ENCODE assay signal across 10 mouse cellular contexts in genomic region chr4:102421398-102421859, GRCm38 (mm10).
DNase-seq lines count a peak whose midpoint lies in the region; ATAC-seq lines count a peak whose summit lies in the region.
"Had no signal": no experiment of that assay in that cellular context is flagged by ENCODE, and none has a peak within 500 bp of the region (broad histone marks: within the 10 kb centered on the region; RNA-seq: fewer than 3 reads in every experiment).

No protein-coding gene starts in this region.

- H3K4me3 ChIP-seq in heart, embryonic 13.5 days, result no peak overlapping the region
- peak overlapping the region; percentile 30 for H3K4me3 ChIP-seq in forebrain, embryonic 14.5 days (ENCODE audit: low read depth, low read length)
- H3K4me3 ChIP-seq in midbrain, embryonic 13.5 days (replicated peaks), result peak overlapping the region; percentile 38

- H3K4me2 ChIP-seq in heart, embryonic 13.5 days, result peak overlapping the region; percentile 22; the same call in 1 of the 2 replicates
- H3K4me2 ChIP-seq in forebrain, embryonic 14.5 days (ENCODE audit: low read length), result peak overlapping the region; percentile 59
- H3K4me2 ChIP-seq in midbrain, embryonic 13.5 days (replicated peaks), result peak overlapping the region; percentile 57

- H3K27ac ChIP-seq in heart, embryonic 13.5 days (replicated peaks), result no peak overlapping the region
- peak overlapping the region; percentile 15; the same call in 1 of the 2 replicates for H3K27ac ChIP-seq in forebrain, embryonic 14.5 days (ENCODE audit: low read depth, low read length)
- peak overlapping the region; percentile 74 for H3K27ac ChIP-seq in midbrain, embryonic 13.5 days

- 69% methylated on average over 18 of the region's 18 CpGs for WGBS in heart, embryonic 13.5 days
- 23% methylated on average over 18 of the region's 18 CpGs for WGBS in forebrain, embryonic 14.5 days
- WGBS in midbrain, embryonic 13.5 days, result 25% methylated on average over 18 of the region's 18 CpGs

- H3K9ac ChIP-seq in heart, embryonic 13.5 days, result no peak overlapping the region; the same call in 1 of the 2 replicates
- H3K9ac ChIP-seq in forebrain, embryonic 14.5 days (ENCODE audit: low read length), result peak overlapping the region; percentile 52
- peak overlapping the region; percentile 59 for H3K9ac ChIP-seq in midbrain, embryonic 13.5 days (replicated peaks)

- no peaks in the 10 kb centered on the region; the same call in 1 of the 2 replicates for H3K36me3 ChIP-seq in heart, embryonic 13.5 days
- H3K36me3 ChIP-seq in forebrain, embryonic 14.5 days (ENCODE audit: control insufficient read depth, insufficient read depth, low read length), result no peaks in the 10 kb centered on the region
- H3K36me3 ChIP-seq in midbrain, embryonic 13.5 days, result no peaks in the 10 kb centered on the region

- ATAC-seq in heart, embryonic 13.5 days (ENCODE audit: extremely low read depth, insufficient number of reproducible peaks, low FRiP score, low TSS enrichment), result no peak
- ATAC-seq in forebrain, embryonic 14.5 days, result peak; percentile 57; the same call in 1 of the 2 replicates
- peak; percentile 77 for ATAC-seq in midbrain, embryonic 13.5 days

- H3K27me3 ChIP-seq in heart, embryonic 13.5 days (replicated peaks), result no peaks in the 10 kb centered on the region
- H3K27me3 ChIP-seq in forebrain, embryonic 14.5 days (replicated peaks; ENCODE audit: control insufficient read depth, insufficient read depth, low read length), result no peaks in the 10 kb centered on the region
- 0 out of 2 replicates have a peak, but pooled peaks cover 2% of the 10 kb centered on the region for H3K27me3 ChIP-seq in midbrain, embryonic 13.5 days

- intact Hi-C loops in heart, postnatal 14 days (cut with DNase I), result no loop called here

- no peak for DNase-seq in heart, postnatal 14 days
- DNase-seq in cerebellum, adult 9-10 months, result peak; percentile 51
- peak; percentile 65 for DNase-seq in forebrain, embryonic 14.5 days (ENCODE audit: low spot score)
- DNase-seq in B cell, adult 2 months, result no peak
- no peak for DNase-seq in testis, postnatal 10 days (ENCODE audit: low spot score)
- no peak for DNase-seq in thymus, postnatal 14 days
- DNase-seq: adrenal gland, postnatal 25 days; gastrocnemius, postnatal 36 days had no signal

- no peaks in the 10 kb centered on the region for H3K9me3 ChIP-seq in heart, embryonic 13.5 days
- H3K9me3 ChIP-seq in forebrain, embryonic 14.5 days (replicated peaks; ENCODE audit: control insufficient read depth, low read length), result no peaks in the 10 kb centered on the region
- no peaks in the 10 kb centered on the region for H3K9me3 ChIP-seq in midbrain, embryonic 13.5 days

- H3K4me1 ChIP-seq in heart, embryonic 13.5 days, result peaks cover 8% of the 10 kb centered on the region
- peaks cover 3% of the 10 kb centered on the region; the same call in 1 of the 2 replicates for H3K4me1 ChIP-seq in forebrain, embryonic 14.5 days (ENCODE audit: control insufficient read depth, insufficient read depth, low read length)
- H3K4me1 ChIP-seq in midbrain, embryonic 13.5 days (replicated peaks), result peaks cover 14% of the 10 kb centered on the region

Comparison
In these comparisons a context has a peak if more than half of its experiments do, and no peak if none do; other contexts are left out.
1. DNase-seq: peak in cerebellum, adult 9-10 months (single experiment) and forebrain, embryonic 14.5 days (single experiment); none in heart, postnatal 14 days (0 of 2), B cell, adult 2 months (0 of 2), testis, postnatal 10 days (single experiment) and thymus, postnatal 14 days (single experiment).
2. Peak in every context shown above with its lines, with median percentiles within 50 percentile points of each other: H3K4me2 ChIP-seq.